Mouse (Mus musculus): ENCODE measurements around the gene B3galt1.

GRCm38 (mm10) chr2:67903769-67904168, 338.1 kb downstream of the B3galt1 start:
- TF ChIP-seq CTCF (IDR thresholded peaks at IDR 0.05; ENCODE audit: extremely low read depth, insufficient read length, insufficient replicate concordance, low read depth, low read length): no peak
- no peak for TF ChIP-seq POLR2A (IDR thresholded peaks at IDR 0.05; ENCODE audit: low read depth, low read length)
